Mouse (Mus musculus) thymus, adult 2 months (tissue): ENCODE data around the gene Wdr73.

Source experiments
- CTCF ChIP-seq: fragments of 200-500 bp; IDR thresholded peaks from 2 replicates; pipeline ENCODE4 v1.5.1; 2012; ENCODE audit warnings: mild to moderate bottlenecking, control low read depth, low read length, moderate library complexity, borderline replicate concordance; ENCODE audit not compliant: control insufficient read depth, poor library complexity, insufficient read depth; ENCODE audit errors: extremely low read depth
- POLR2A ChIP-seq: fragments of 200-500 bp; IDR thresholded peaks from 2 replicates; pipeline ENCODE4 v1.6.1; 2012; ENCODE audit warnings: mild to moderate bottlenecking, low read length, control low read depth, moderate library complexity; ENCODE audit not compliant: control insufficient read depth, poor library complexity, insufficient read depth; ENCODE audit errors: extremely low read depth

GRCm38 (mm10) chr7:80846709-80847108, 54.4 kb downstream of the Wdr73 start:
- TF ChIP-seq POLR2A (no peak), CTCF (no peak)
